11 mouse cellular contexts compared by ENCODE assay signal in the genomic region with DNA sequence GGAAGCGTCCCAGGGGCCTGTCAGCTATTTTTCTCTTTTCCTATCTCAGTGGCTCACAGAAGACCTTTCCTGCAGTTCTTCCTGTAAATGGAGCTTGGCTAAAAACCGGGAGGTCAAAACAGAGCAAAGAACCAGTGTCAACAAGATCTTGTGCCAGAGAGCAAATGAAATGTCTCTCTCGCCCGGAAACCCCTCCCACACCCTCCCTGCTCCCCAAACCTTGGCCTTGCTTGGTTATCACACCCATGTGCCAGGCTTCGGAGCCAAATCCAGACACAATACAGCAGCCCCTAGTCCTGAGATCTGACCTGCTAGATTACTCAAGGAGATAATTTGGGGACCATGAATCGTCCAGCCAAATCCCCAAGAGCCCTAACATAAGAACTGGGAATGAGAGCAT. TPM values are rescaled to one million over a fixed set of nuclear protein-coding genes. Genes with fewer than 3 reads are reported as not detected.
DNase-seq lines count a peak whose midpoint lies in the region; ATAC-seq and TF ChIP-seq lines count a peak whose summit lies in the region.
"Had no signal": no experiment of that assay in that cellular context is flagged by ENCODE, and none has a peak within 500 bp of the region (broad histone marks: within the 10 kb centered on the region; RNA-seq: fewer than 3 reads in every experiment).

No protein-coding gene starts in this region.

- H3K9ac ChIP-seq in heart, embryonic 15.5 days, result no peak overlapping the region
- H3K9ac ChIP-seq in lung, postnatal 0 days (replicated peaks; ENCODE audit: low read depth), result no peak overlapping the region
- H3K9ac ChIP-seq in forebrain, embryonic 16.5 days (replicated peaks; ENCODE audit: low read depth, low read length), result no peak overlapping the region
- H3K9ac ChIP-seq: neural tube, embryonic 12.5 days had no signal

- ATAC-seq in heart, embryonic 15.5 days (replicated peaks; ENCODE audit: insufficient number of reproducible peaks, insufficient read depth, low FRiP score, low read depth), result no peak
- ATAC-seq in lung, postnatal 0 days, result peak; percentile 8; the same call in 1 of the 2 replicates
- ATAC-seq in forebrain, embryonic 16.5 days, result no peak
- no peak for ATAC-seq in inflammation-experienced regulatory T-cells, adult 6 months

- 64% methylated on average over 6 of the region's 6 CpGs for WGBS in heart, embryonic 15.5 days
- 27% methylated on average over 6 of the region's 6 CpGs for WGBS in lung, postnatal 0 days
- WGBS in forebrain, embryonic 16.5 days, result 86% methylated on average over 6 of the region's 6 CpGs

- DNase-seq in heart, adult 8-10 months (ENCODE audit: low spot score), result peak; percentile 60
- no peak for DNase-seq in heart, postnatal 14 days
- peak; percentile 73 for DNase-seq in kidney, postnatal 14 days
- peak; percentile 56 for DNase-seq in lung, postnatal 0 days (ENCODE audit: low spot score)
- no peak for DNase-seq in layer of hippocampus, postnatal 10 days (ENCODE audit: low spot score in 2 of 2)
- DNase-seq: cerebellum, adult 9-11 months; thymus, postnatal 14 days had no signal

- H3K27me3 ChIP-seq in heart, embryonic 15.5 days, result no peaks in the 10 kb centered on the region
- H3K27me3 ChIP-seq in lung, postnatal 0 days (replicated peaks; ENCODE audit: insufficient read depth, low read length), result no peaks in the 10 kb centered on the region
- no peaks in the 10 kb centered on the region for H3K27me3 ChIP-seq in forebrain, embryonic 16.5 days (replicated peaks; ENCODE audit: control insufficient read depth, insufficient read depth, low read length)
- H3K27me3 ChIP-seq: neural tube, embryonic 12.5 days had no signal

- H3K27ac ChIP-seq in heart, embryonic 15.5 days, result peak overlapping the region; percentile 46; the same call in 1 of the 2 replicates
- H3K27ac ChIP-seq in lung, postnatal 0 days (ENCODE audit: low read length), result peak overlapping the region; percentile 72
- no peak overlapping the region for H3K27ac ChIP-seq in forebrain, embryonic 16.5 days (ENCODE audit: low read length)
- H3K27ac ChIP-seq: neural tube, embryonic 12.5 days had no signal

- intact Hi-C loops in heart, postnatal 14 days (cut with DNase I), result no loop called here

- no peak for TF ChIP-seq CTCF in lung, postnatal 0 days (IDR thresholded peaks at IDR 0.05)

- H3K4me2 ChIP-seq in heart, embryonic 15.5 days, result no peak overlapping the region
- H3K4me2 ChIP-seq in lung, postnatal 0 days (replicated peaks; ENCODE audit: low read depth, low read length), result no peak overlapping the region
- H3K4me2 ChIP-seq in forebrain, embryonic 16.5 days (ENCODE audit: low read length), result no peak overlapping the region
- H3K4me2 ChIP-seq: neural tube, embryonic 12.5 days had no signal

- peak; percentile 55; the same call in 1 of the 2 replicates for TF ChIP-seq EP300 in lung, postnatal 0 days (IDR thresholded peaks at IDR 0.05)

- peaks cover 6% of the 10 kb centered on the region; the same call in 1 of the 2 replicates for H3K36me3 ChIP-seq in heart, embryonic 15.5 days
- H3K36me3 ChIP-seq in lung, postnatal 0 days (ENCODE audit: insufficient read depth, low read length), result no peaks in the 10 kb centered on the region; the same call in 1 of the 2 replicates
- H3K36me3 ChIP-seq in forebrain, embryonic 16.5 days (ENCODE audit: control insufficient read depth, insufficient read depth), result no peaks in the 10 kb centered on the region

- no peak overlapping the region for H3K4me3 ChIP-seq in heart, embryonic 15.5 days
- no peak overlapping the region for H3K4me3 ChIP-seq in lung, postnatal 0 days (ENCODE audit: low read depth, low read length)
- H3K4me3 ChIP-seq in forebrain, embryonic 16.5 days (replicated peaks; ENCODE audit: low read length), result no peak overlapping the region
- H3K4me3 ChIP-seq: neural tube, embryonic 12.5 days had no signal

- H3K9me3 ChIP-seq in heart, embryonic 15.5 days (replicated peaks), result no peaks in the 10 kb centered on the region
- H3K9me3 ChIP-seq in lung, postnatal 0 days (ENCODE audit: low read length), result no peaks in the 10 kb centered on the region
- no peaks in the 10 kb centered on the region for H3K9me3 ChIP-seq in forebrain, embryonic 16.5 days (ENCODE audit: control insufficient read depth, low read length)
- H3K9me3 ChIP-seq: neural tube, embryonic 12.5 days had no signal

- H3K4me1 ChIP-seq in heart, embryonic 15.5 days (replicated peaks), result peaks cover 22% of the 10 kb centered on the region
- peaks cover 36% of the 10 kb centered on the region for H3K4me1 ChIP-seq in lung, postnatal 0 days (ENCODE audit: insufficient read depth, low read depth, low read length)
- H3K4me1 ChIP-seq in forebrain, embryonic 16.5 days (replicated peaks; ENCODE audit: control insufficient read depth, insufficient read depth, low read length), result peaks cover 7% of the 10 kb centered on the region
- H3K4me1 ChIP-seq: neural tube, embryonic 12.5 days had no signal

RNA-seq across cellular contexts. Expression of a gene that starts 8.1 kb away (rescaled TPM):
- 10 to 100 TPM; 25.1 to 30.4 (median 28.3) TPM for total RNA-seq in heart, adult 8-10 months (2022)
- 10 to 100 TPM; 36.2 to 38.3 TPM for total RNA-seq in heart, postnatal 14 days (2021)
- 22.3 and 23.0 TPM in 2 replicates for polyA plus RNA-seq in heart, embryonic 15.5 days (2015; fragmentation: Nextera tagmentation; extraction: Ambion mirVana)
- 50.0 and 55.7 TPM in 2 replicates for polyA plus RNA-seq in lung, postnatal 0 days (2015; fragmentation: Nextera tagmentation; extraction: Ambion mirVana)
- total RNA-seq in layer of hippocampus, postnatal 10 days (2021), result 10 to 100 TPM; 18.8 to 22.1 TPM
- 13.0 and 13.6 TPM in 2 replicates for polyA plus RNA-seq in forebrain, embryonic 16.5 days (2015; fragmentation: Nextera tagmentation; extraction: Ambion mirVana)
- 10 to 100 TPM; 11.2 to 29.1 (median 17.9) TPM for polyA plus RNA-seq in inflammation-experienced regulatory T-cells, adult 6 months (2017; shearing (Covaris generic))

RNA-seq across cellular contexts. Expression of a gene that starts 48.7 kb away (rescaled TPM):
- 10 to 100 TPM; 13.8 to 15.8 (median 14.1) TPM for total RNA-seq in heart, adult 8-10 months (2022)
- 10 to 100 TPM; 14.2 to 17.1 TPM for total RNA-seq in heart, postnatal 14 days (2021)
- 54.6 and 63.0 TPM in 2 replicates for polyA plus RNA-seq in heart, embryonic 15.5 days (2015; fragmentation: Nextera tagmentation; extraction: Ambion mirVana)
- polyA plus RNA-seq in lung, postnatal 0 days (2015; fragmentation: Nextera tagmentation; extraction: Ambion mirVana), result 39.4 and 44.4 TPM in 2 replicates
- 10 to 100 TPM; 15.3 to 19.7 TPM for total RNA-seq in layer of hippocampus, postnatal 10 days (2021)
- polyA plus RNA-seq in forebrain, embryonic 16.5 days (2015; fragmentation: Nextera tagmentation; extraction: Ambion mirVana), result 80.4 TPM in 2 replicates
- 10 to 100 TPM; 83.4 to 94.5 (median 92.4) TPM for polyA plus RNA-seq in inflammation-experienced regulatory T-cells, adult 6 months (2017; shearing (Covaris generic))

Comparison
In these comparisons a context has a peak if more than half of its experiments do, and no peak if none do; other contexts are left out.
1. DNase-seq: peak in heart, adult 8-10 months (single experiment), kidney, postnatal 14 days (single experiment) and lung, postnatal 0 days (single experiment); none in heart, postnatal 14 days (0 of 2) and layer of hippocampus, postnatal 10 days (0 of 2).